Mouse (Mus musculus): ENCODE measurements at regions not wholly inside any gene's neighbourhood (a gene's known extent, or its start where the extent isn't known, plus 50 kb on each side); places are given as distances from the start of the nearest gene placed in this dataset.

GRCm38 (mm10) chr16:29856545-29856944 lies 207.6 kb upstream of the Hes1 start:
- TF ChIP-seq CTCF (IDR thresholded peaks at IDR 0.05; ENCODE audit: borderline replicate concordance, insufficient read depth, low read depth, low read length) (no peak), POLR2A (IDR thresholded peaks at IDR 0.05; ENCODE audit: borderline replicate concordance, insufficient read depth, low read length) (no peak)

Measured in cerebellum, adult 2 months (tissue).